Comparison of ENCODE assay signal across 12 mouse cellular contexts in the genomic region with DNA sequence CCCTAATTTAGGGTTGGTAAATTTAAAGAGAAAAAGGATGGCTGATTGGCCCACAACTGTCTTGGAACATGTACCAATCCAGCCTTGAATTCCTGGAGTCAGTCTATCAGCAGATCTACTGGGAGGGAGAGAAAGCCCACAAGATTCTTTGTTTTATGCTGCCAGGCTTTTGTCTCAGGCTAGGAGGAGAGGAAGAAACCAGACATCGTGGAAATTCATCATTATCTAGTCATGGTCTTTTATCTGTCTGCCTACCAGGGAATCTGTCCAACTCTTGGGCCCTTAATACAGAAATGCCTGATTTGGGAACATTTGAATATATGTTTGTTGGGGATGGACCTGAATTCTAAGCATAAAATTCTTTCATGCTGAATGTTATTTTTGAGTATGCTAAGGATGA. TPM values are rescaled to one million over a fixed set of nuclear protein-coding genes. Genes with fewer than 3 reads are reported as not detected.
DNase-seq lines count a peak whose midpoint lies in the region; ATAC-seq and TF ChIP-seq lines count a peak whose summit lies in the region.
"Had no signal": no experiment of that assay in that cellular context is flagged by ENCODE, and none has a peak within 500 bp of the region (broad histone marks: within the 10 kb centered on the region; RNA-seq: fewer than 3 reads in every experiment).

No protein-coding gene starts in this region.

- ATAC-seq in intestine, embryonic 14.5 days (replicated peaks; ENCODE audit: low FRiP score, low TSS enrichment, low read depth), result no peak
- ATAC-seq in intestine, postnatal 0 days, result no peak
- ATAC-seq in hindbrain, embryonic 13.5 days (ENCODE audit: low FRiP score), result no peak
- ATAC-seq in midbrain, embryonic 14.5 days (ENCODE audit: low FRiP score, low TSS enrichment), result no peak

- H3K9me3 ChIP-seq in intestine, embryonic 14.5 days (ENCODE audit: control insufficient read depth, low read length), result no peaks in the 10 kb centered on the region
- H3K9me3 ChIP-seq in intestine, postnatal 0 days (ENCODE audit: control insufficient read depth), result no peaks in the 10 kb centered on the region
- H3K9me3 ChIP-seq in hindbrain, embryonic 13.5 days, result no peaks in the 10 kb centered on the region
- no peaks in the 10 kb centered on the region for H3K9me3 ChIP-seq in midbrain, embryonic 14.5 days (ENCODE audit: control insufficient read depth, low read length)

- H3K4me2 ChIP-seq in intestine, embryonic 14.5 days (ENCODE audit: low read length), result peak overlapping the region; percentile 61; the same call in 1 of the 2 replicates
- H3K4me2 ChIP-seq in intestine, postnatal 0 days (replicated peaks; ENCODE audit: low read depth), result no peak overlapping the region
- H3K4me2 ChIP-seq in hindbrain, embryonic 13.5 days, result peak overlapping the region; percentile 67
- peak overlapping the region; percentile 66 for H3K4me2 ChIP-seq in midbrain, embryonic 14.5 days (ENCODE audit: low read length)

- no peak overlapping the region for H3K27ac ChIP-seq in intestine, embryonic 14.5 days (ENCODE audit: low read depth)
- no peak overlapping the region for H3K27ac ChIP-seq in intestine, postnatal 0 days (ENCODE audit: low read depth, low read length)
- no peak overlapping the region for H3K27ac ChIP-seq in hindbrain, embryonic 13.5 days
- no peak overlapping the region for H3K27ac ChIP-seq in midbrain, embryonic 14.5 days (replicated peaks; ENCODE audit: low read depth, low read length)

- H3K9ac ChIP-seq in intestine, embryonic 14.5 days (ENCODE audit: low read length), result no peak overlapping the region
- H3K9ac ChIP-seq in intestine, postnatal 0 days (ENCODE audit: low read depth, low read length), result no peak overlapping the region
- no peak overlapping the region for H3K9ac ChIP-seq in hindbrain, embryonic 13.5 days
- H3K9ac ChIP-seq in midbrain, embryonic 14.5 days (replicated peaks; ENCODE audit: low read length), result no peak overlapping the region

- TF ChIP-seq CTCF in intestine, postnatal 0 days (IDR thresholded peaks at IDR 0.05; ENCODE audit: low read depth), result no peak

- peaks cover 15% of the 10 kb centered on the region; the same call in 1 of the 2 replicates for H3K36me3 ChIP-seq in intestine, embryonic 14.5 days (ENCODE audit: control insufficient read depth, insufficient read depth, low read length)
- peaks cover 4% of the 10 kb centered on the region for H3K36me3 ChIP-seq in intestine, postnatal 0 days (ENCODE audit: control insufficient read depth, insufficient read depth)
- peaks cover 8% of the 10 kb centered on the region; the same call in 1 of the 2 replicates for H3K36me3 ChIP-seq in hindbrain, embryonic 13.5 days
- H3K36me3 ChIP-seq in midbrain, embryonic 14.5 days (ENCODE audit: control insufficient read depth, insufficient read depth, low read length), result peaks cover 6% of the 10 kb centered on the region; the same call in 1 of the 2 replicates

- no peaks in the 10 kb centered on the region for H3K27me3 ChIP-seq in intestine, embryonic 14.5 days (replicated peaks; ENCODE audit: control insufficient read depth, insufficient read depth, low read length)
- no peaks in the 10 kb centered on the region for H3K27me3 ChIP-seq in intestine, postnatal 0 days (replicated peaks; ENCODE audit: control insufficient read depth, insufficient read depth, low read length)
- no peaks in the 10 kb centered on the region for H3K27me3 ChIP-seq in hindbrain, embryonic 13.5 days
- no peaks in the 10 kb centered on the region for H3K27me3 ChIP-seq in midbrain, embryonic 14.5 days (ENCODE audit: control insufficient read depth, insufficient read depth, low read length)

- no peak overlapping the region for H3K4me3 ChIP-seq in intestine, embryonic 14.5 days (ENCODE audit: low read depth, low read length)
- H3K4me3 ChIP-seq in intestine, postnatal 0 days (ENCODE audit: low read depth, low read length), result no peak overlapping the region
- H3K4me3 ChIP-seq in hindbrain, embryonic 13.5 days, result 0 out of 2 replicates have a peak overlapping the region, but pooled peaks have one; percentile 88
- 0 out of 2 replicates have a peak overlapping the region, but pooled peaks have one; percentile 91 for H3K4me3 ChIP-seq in midbrain, embryonic 14.5 days (replicated peaks; ENCODE audit: low read depth, low read length)

- H3K4me1 ChIP-seq in intestine, embryonic 14.5 days (replicated peaks; ENCODE audit: control insufficient read depth, insufficient read depth, low read length), result peaks cover 27% of the 10 kb centered on the region
- no peaks in the 10 kb centered on the region for H3K4me1 ChIP-seq in intestine, postnatal 0 days (replicated peaks; ENCODE audit: control insufficient read depth, insufficient read depth, low read length)
- peaks cover 37% of the 10 kb centered on the region for H3K4me1 ChIP-seq in hindbrain, embryonic 13.5 days (replicated peaks)
- H3K4me1 ChIP-seq in midbrain, embryonic 14.5 days (ENCODE audit: control insufficient read depth, insufficient read depth, low read length), result peaks cover 19% of the 10 kb centered on the region

- WGBS in intestine, embryonic 14.5 days, result 84% methylated on average over 1 of the region's 1 CpGs
- WGBS in intestine, postnatal 0 days, result 81% methylated on average over 1 of the region's 1 CpGs
- 94% methylated on average over 1 of the region's 1 CpGs for WGBS in hindbrain, embryonic 13.5 days
- WGBS in midbrain, embryonic 14.5 days, result 96% methylated on average over 1 of the region's 1 CpGs

- DNase-seq in intestine, embryonic 14.5 days (ENCODE audit: low spot score), result no peak
- DNase-seq in MEL-GATA-1-ER (ENCODE audit: extremely low read depth, low read depth), result peak; percentile 21
- no peak for DNase-seq in midbrain, embryonic 14.5 days
- no peak for DNase-seq in lung, postnatal 25 days (ENCODE audit: low spot score)
- no peak for DNase-seq in spleen, postnatal 10 days (ENCODE audit: low spot score in 2 of 2)
- no peak for DNase-seq in testis, postnatal 14 days (ENCODE audit: low spot score)
- DNase-seq: cerebellum, adult 2 months; kidney, postnatal 4 days; lung, adult 18-20 months; thymus, postnatal 36 days had no signal

RNA-seq across cellular contexts. Expression of a gene that starts 1.2 kb away (rescaled TPM):
- polyA plus RNA-seq in intestine, embryonic 14.5 days (2014; fragmentation: Nextera tagmentation; extraction: Ambion mirVana), result 316 and 324 TPM in 2 replicates
- 300 and 317 TPM in 2 replicates for polyA plus RNA-seq in intestine, postnatal 0 days (2015; fragmentation: Nextera tagmentation; extraction: Ambion mirVana)
- 298 and 306 TPM in 2 replicates for polyA plus RNA-seq in hindbrain, embryonic 13.5 days (2015; fragmentation: Nextera tagmentation; extraction: Ambion mirVana)
- 293 and 337 TPM in 2 replicates for polyA plus RNA-seq in midbrain, embryonic 14.5 days (2014; fragmentation: Nextera tagmentation; extraction: Ambion mirVana)

RNA-seq across cellular contexts. Expression of a gene that starts 5.9 kb away (rescaled TPM):
- polyA plus RNA-seq in intestine, embryonic 14.5 days (2014; fragmentation: Nextera tagmentation; extraction: Ambion mirVana), result 129 and 133 TPM in 2 replicates
- polyA plus RNA-seq in intestine, postnatal 0 days (2015; fragmentation: Nextera tagmentation; extraction: Ambion mirVana), result 49.4 and 53.7 TPM in 2 replicates
- polyA plus RNA-seq in hindbrain, embryonic 13.5 days (2015; fragmentation: Nextera tagmentation; extraction: Ambion mirVana), result 49.1 and 54.9 TPM in 2 replicates
- 36.2 and 58.5 TPM in 2 replicates for polyA plus RNA-seq in midbrain, embryonic 14.5 days (2014; fragmentation: Nextera tagmentation; extraction: Ambion mirVana)

RNA-seq across cellular contexts. Expression of a gene that starts 8.0 kb away (rescaled TPM):
- polyA plus RNA-seq in intestine, embryonic 14.5 days (2014; fragmentation: Nextera tagmentation; extraction: Ambion mirVana), result 19.3 and 21.5 TPM in 2 replicates
- 188 TPM in 2 replicates for polyA plus RNA-seq in intestine, postnatal 0 days (2015; fragmentation: Nextera tagmentation; extraction: Ambion mirVana)
- polyA plus RNA-seq in hindbrain, embryonic 13.5 days (2015; fragmentation: Nextera tagmentation; extraction: Ambion mirVana), result 5.9 and 6.0 TPM in 2 replicates
- polyA plus RNA-seq in midbrain, embryonic 14.5 days (2014; fragmentation: Nextera tagmentation; extraction: Ambion mirVana), result 3.5 and 4.0 TPM in 2 replicates

RNA-seq across cellular contexts. Expression of a gene that starts 38.4 kb away (rescaled TPM):
- polyA plus RNA-seq in intestine, embryonic 14.5 days (2014; fragmentation: Nextera tagmentation; extraction: Ambion mirVana), result 43.7 and 50.7 TPM in 2 replicates
- 105 and 108 TPM in 2 replicates for polyA plus RNA-seq in intestine, postnatal 0 days (2015; fragmentation: Nextera tagmentation; extraction: Ambion mirVana)
- 29.9 and 32.0 TPM in 2 replicates for polyA plus RNA-seq in hindbrain, embryonic 13.5 days (2015; fragmentation: Nextera tagmentation; extraction: Ambion mirVana)
- 26.1 and 27.5 TPM in 2 replicates for polyA plus RNA-seq in midbrain, embryonic 14.5 days (2014; fragmentation: Nextera tagmentation; extraction: Ambion mirVana)

RNA-seq across cellular contexts. Expression of a gene that starts 50.4 kb away (rescaled TPM):
- polyA plus RNA-seq in intestine, embryonic 14.5 days (2014; fragmentation: Nextera tagmentation; extraction: Ambion mirVana), result 2.9 and 3.7 TPM in 2 replicates
- 0.78 and 0.89 TPM in 2 replicates for polyA plus RNA-seq in intestine, postnatal 0 days (2015; fragmentation: Nextera tagmentation; extraction: Ambion mirVana)
- 48.0 and 48.8 TPM in 2 replicates for polyA plus RNA-seq in hindbrain, embryonic 13.5 days (2015; fragmentation: Nextera tagmentation; extraction: Ambion mirVana)
- 37.2 and 44.6 TPM in 2 replicates for polyA plus RNA-seq in midbrain, embryonic 14.5 days (2014; fragmentation: Nextera tagmentation; extraction: Ambion mirVana)

Comparison
In these comparisons a context has a peak if more than half of its experiments do, and no peak if none do; other contexts are left out.
1. H3K4me3 ChIP-seq: peak in hindbrain, embryonic 13.5 days (single experiment) and midbrain, embryonic 14.5 days (single experiment); none in intestine, embryonic 14.5 days (single experiment) and intestine, postnatal 0 days (single experiment).